9 mouse cellular contexts compared by ENCODE assay signal in genomic region chr3:107595264-107595937, GRCm38 (mm10). TPM values are rescaled to one million over a fixed set of nuclear protein-coding genes. Genes with fewer than 3 reads are reported as not detected.
DNase-seq lines count a peak whose midpoint lies in the region; TF ChIP-seq lines count a peak whose summit lies in the region.
"Had no signal": no experiment of that assay in that cellular context is flagged by ENCODE, and none has a peak within 500 bp of the region (broad histone marks: within the 10 kb centered on the region; RNA-seq: fewer than 3 reads in every experiment).

No protein-coding gene starts in this region.

- no peak for TF ChIP-seq CTCF in gastrocnemius, adult 2 months (IDR thresholded peaks at IDR 0.05)
- TF ChIP-seq CTCF in brain, embryonic 14.5 days (IDR thresholded peaks at IDR 0.05; ENCODE audit: borderline replicate concordance, extremely low read depth, insufficient read depth, insufficient read length) = no peak

- H3K27me3 ChIP-seq in midbrain, embryonic 10.5 days (ENCODE audit: low read depth, poor library complexity, severe bottlenecking) = peaks cover 97% of the 10 kb centered on the region

- H3K4me1 ChIP-seq in midbrain, embryonic 10.5 days = peaks cover 32% of the 10 kb centered on the region

- H3K9me3 ChIP-seq in midbrain, embryonic 10.5 days (replicated peaks) = no peaks in the 10 kb centered on the region

- no peak overlapping the region for H3K27ac ChIP-seq in gastrocnemius, adult 2 months
- H3K27ac ChIP-seq in midbrain, embryonic 10.5 days (replicated peaks) = peak overlapping the region; percentile 64

- no peaks in the 10 kb centered on the region for H3K36me3 ChIP-seq in midbrain, embryonic 10.5 days

- no peak for TF ChIP-seq POLR2A in brain, embryonic 14.5 days (IDR thresholded peaks at IDR 0.05; ENCODE audit: borderline replicate concordance, extremely low read depth, insufficient read depth, insufficient read length, poor library complexity, severe bottlenecking)

- DNase-seq in gastrocnemius, adult 2 months = no peak
- no peak for DNase-seq in gastrocnemius, postnatal 25 days
- peak; percentile 32 for DNase-seq in brain, embryonic 14.5 days (ENCODE audit: low read depth)
- DNase-seq in heart, postnatal 4 days = peak; percentile 25
- peak; percentile 71 for DNase-seq in midbrain, embryonic 10.5 days (ENCODE audit: low spot score)
- no peak for DNase-seq in right cerebral cortex, postnatal 25 days
- no peak for DNase-seq in spleen, postnatal 4 days (ENCODE audit: low spot score in 2 of 2)
- DNase-seq in adrenal gland, postnatal 25 days = no peak

- intact Hi-C loops in gastrocnemius, adult 2 months (cut with DNase I) = no loop called here

- peak overlapping the region; percentile 61 for H3K4me3 ChIP-seq in gastrocnemius, adult 2 months
- peak overlapping the region; percentile 56 for H3K4me3 ChIP-seq in midbrain, embryonic 10.5 days

- WGBS in midbrain, embryonic 10.5 days = under 1% methylated on average over 50 of the region's 50 CpGs

RNA-seq across cellular contexts. Expression of gene Alx3, which starts 0.6 kb away (rescaled TPM):
- total RNA-seq in gastrocnemius, adult 2 months (2021) = not detected
- total RNA-seq in gastrocnemius, postnatal 25 days (2021) = not detected
- polyA plus RNA-seq in brain, embryonic 14.5 days (2012; rRNA removed) = 1.2 and 2.4 TPM in 2 replicates
- not detected for total RNA-seq in heart, postnatal 4 days (2021)
- polyA plus RNA-seq in midbrain, embryonic 10.5 days (2016; fragmentation: Nextera tagmentation; extraction: Ambion mirVana) = 4.9 and 6.7 TPM in 2 replicates
- total RNA-seq in adrenal gland, postnatal 25 days (2021) = not detected in 2 replicates
- polyA plus RNA-seq: C2C12 had no signal

RNA-seq across cellular contexts. Expression of gene Gm10961, which starts 35.7 kb away (rescaled TPM):
- not detected for total RNA-seq in gastrocnemius, adult 2 months (2021)
- total RNA-seq in gastrocnemius, postnatal 25 days (2021) = not detected
- polyA plus RNA-seq in brain, embryonic 14.5 days (2012; rRNA removed) = not detected in 2 replicates
- not detected for total RNA-seq in heart, postnatal 4 days (2021)
- not detected in 2 replicates for polyA plus RNA-seq in midbrain, embryonic 10.5 days (2016; fragmentation: Nextera tagmentation; extraction: Ambion mirVana)
- not detected in 2 replicates for total RNA-seq in adrenal gland, postnatal 25 days (2021)
- polyA plus RNA-seq: C2C12 had no signal

RNA-seq across cellular contexts. Expression of gene Strip1, which starts 36.1 kb away (rescaled TPM):
- total RNA-seq in gastrocnemius, adult 2 months (2021) = 10 to 100 TPM; 16.6 to 20.4 TPM
- total RNA-seq in gastrocnemius, postnatal 25 days (2021) = 10 to 100 TPM; 15.4 to 16.3 TPM
- 215 and 216 TPM in 2 replicates for polyA plus RNA-seq in brain, embryonic 14.5 days (2012; rRNA removed)
- total RNA-seq in heart, postnatal 4 days (2021) = 10 to 100 TPM; 34.8 to 38.0 TPM
- 70.0 and 83.8 TPM in 2 replicates for polyA plus RNA-seq in midbrain, embryonic 10.5 days (2016; fragmentation: Nextera tagmentation; extraction: Ambion mirVana)
- 33.3 and 38.3 TPM in 2 replicates for total RNA-seq in adrenal gland, postnatal 25 days (2021)

RNA-seq across cellular contexts. Expression of gene Ubl4b, which starts 40.5 kb away (rescaled TPM):
- total RNA-seq in gastrocnemius, adult 2 months (2021) = not detected
- not detected for total RNA-seq in gastrocnemius, postnatal 25 days (2021)
- polyA plus RNA-seq in brain, embryonic 14.5 days (2012; rRNA removed) = not detected in 2 replicates
- total RNA-seq in heart, postnatal 4 days (2021) = not detected
- 0.12 TPM in 1 of 2 replicates, not detected in the other for polyA plus RNA-seq in midbrain, embryonic 10.5 days (2016; fragmentation: Nextera tagmentation; extraction: Ambion mirVana)
- total RNA-seq in adrenal gland, postnatal 25 days (2021) = not detected in 2 replicates
- polyA plus RNA-seq: C2C12 had no signal

Comparison
In these comparisons a context has a peak if more than half of its experiments do, and no peak if none do; other contexts are left out.
1. DNase-seq: peak in brain, embryonic 14.5 days (single experiment), heart, postnatal 4 days (single experiment) and midbrain, embryonic 10.5 days (single experiment); none in gastrocnemius, adult 2 months (single experiment), gastrocnemius, postnatal 25 days (single experiment), right cerebral cortex, postnatal 25 days (single experiment), spleen, postnatal 4 days (0 of 2) and adrenal gland, postnatal 25 days (single experiment).